Mouse (Mus musculus) kidney, adult 8-10 months (tissue): ENCODE data around the gene Cbln3.

Experiments used
- DNase-seq, 2 experiments: peaks; one replicate each; pipeline ENCODE4 v3.0.0; 2022

Cbln3 gene

DNA sequence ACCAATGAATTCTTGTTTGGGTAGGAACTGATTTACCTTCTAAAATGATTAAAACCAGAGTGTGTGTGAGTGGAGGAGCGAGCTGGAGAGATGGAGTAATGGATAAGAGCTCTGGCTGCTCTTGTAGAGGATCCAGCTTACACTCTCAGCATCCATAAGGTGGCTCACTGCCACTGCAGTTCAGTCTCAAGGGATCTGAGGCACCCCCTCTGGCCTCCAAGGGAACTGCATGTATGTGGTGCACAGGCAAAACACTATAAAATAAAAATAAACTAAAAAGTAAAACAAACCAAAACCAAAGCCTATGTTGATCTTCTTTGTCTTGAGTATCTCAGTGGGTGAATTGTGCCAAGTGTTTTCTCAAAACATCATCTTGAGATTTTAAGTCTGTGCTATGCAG, 4.6 kb downstream of the Cbln3 start:
- DNase-seq, result peak; percentile 77 to 87

DNA sequence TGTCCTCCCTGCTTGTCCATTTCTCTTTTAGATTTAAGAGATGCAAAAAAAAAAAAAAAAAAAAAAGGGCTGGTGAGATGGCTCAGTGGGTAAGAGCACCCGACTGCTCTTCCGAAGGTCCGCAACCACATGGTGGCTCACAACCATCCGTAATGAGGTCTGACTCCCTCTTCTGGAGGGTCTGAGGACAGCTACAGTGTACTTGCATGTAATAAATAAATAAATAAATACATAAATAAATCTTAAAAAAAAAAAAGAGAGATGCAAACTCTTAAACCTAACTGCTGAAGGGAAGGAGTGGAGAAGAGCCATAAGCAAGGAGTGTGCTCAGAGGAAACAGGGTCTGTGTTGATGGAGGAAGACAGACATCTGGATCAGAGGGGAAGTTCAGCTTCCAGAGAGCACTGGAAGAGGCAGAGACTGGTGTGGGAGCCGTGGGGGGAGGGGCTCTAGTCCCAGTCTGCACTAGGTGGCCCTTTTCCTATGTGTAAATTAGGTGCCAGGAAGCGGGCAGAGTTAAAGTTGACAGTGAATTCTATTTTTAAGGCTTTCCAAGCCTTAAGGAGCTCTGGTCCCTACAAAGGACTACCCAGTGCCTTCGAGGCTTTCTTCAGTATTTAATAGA, 5.8 kb downstream of the Cbln3 start:
- DNase-seq, result no peak

DNA sequence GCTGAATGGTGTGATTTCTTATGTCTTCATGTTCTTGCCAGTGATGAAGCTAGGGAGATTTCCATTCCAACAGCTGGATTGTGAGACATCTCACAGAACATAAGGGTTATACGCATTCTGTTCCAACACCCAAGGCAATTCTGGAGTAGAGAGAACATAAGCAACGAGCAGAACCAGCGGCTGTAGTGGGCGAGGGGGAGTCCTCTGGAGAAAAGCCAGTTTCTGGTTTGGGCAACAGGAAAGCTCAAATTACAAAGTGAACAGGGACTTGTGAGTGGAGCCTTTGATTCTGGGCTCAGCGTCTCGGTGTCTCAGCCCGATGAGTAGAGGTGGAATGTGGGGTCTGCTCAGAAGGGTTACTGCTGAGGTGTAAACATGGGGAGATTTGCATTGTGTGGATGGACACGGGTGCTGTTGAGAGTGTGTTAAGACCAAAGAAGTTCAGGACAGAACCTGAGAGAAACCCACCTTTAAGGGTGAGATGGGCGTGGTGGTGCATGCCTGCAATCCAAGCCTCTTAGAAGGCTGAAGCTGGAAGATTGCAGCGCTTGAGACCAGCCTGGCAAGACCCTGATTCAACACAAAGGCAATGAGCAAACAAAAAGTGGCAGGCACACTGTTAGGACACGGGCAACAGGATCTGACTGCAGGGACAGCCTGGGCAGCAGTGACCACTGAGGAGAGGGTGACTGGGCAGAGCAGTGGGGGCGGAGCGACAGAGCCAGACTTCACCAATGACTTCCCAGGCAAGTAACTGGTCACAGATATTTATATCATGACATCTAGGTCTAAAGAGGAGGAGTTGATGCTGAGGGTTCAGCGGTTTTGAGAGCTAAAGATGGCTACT, 6.5 kb downstream of the Cbln3 start:
- DNase-seq, result no peak

DNA sequence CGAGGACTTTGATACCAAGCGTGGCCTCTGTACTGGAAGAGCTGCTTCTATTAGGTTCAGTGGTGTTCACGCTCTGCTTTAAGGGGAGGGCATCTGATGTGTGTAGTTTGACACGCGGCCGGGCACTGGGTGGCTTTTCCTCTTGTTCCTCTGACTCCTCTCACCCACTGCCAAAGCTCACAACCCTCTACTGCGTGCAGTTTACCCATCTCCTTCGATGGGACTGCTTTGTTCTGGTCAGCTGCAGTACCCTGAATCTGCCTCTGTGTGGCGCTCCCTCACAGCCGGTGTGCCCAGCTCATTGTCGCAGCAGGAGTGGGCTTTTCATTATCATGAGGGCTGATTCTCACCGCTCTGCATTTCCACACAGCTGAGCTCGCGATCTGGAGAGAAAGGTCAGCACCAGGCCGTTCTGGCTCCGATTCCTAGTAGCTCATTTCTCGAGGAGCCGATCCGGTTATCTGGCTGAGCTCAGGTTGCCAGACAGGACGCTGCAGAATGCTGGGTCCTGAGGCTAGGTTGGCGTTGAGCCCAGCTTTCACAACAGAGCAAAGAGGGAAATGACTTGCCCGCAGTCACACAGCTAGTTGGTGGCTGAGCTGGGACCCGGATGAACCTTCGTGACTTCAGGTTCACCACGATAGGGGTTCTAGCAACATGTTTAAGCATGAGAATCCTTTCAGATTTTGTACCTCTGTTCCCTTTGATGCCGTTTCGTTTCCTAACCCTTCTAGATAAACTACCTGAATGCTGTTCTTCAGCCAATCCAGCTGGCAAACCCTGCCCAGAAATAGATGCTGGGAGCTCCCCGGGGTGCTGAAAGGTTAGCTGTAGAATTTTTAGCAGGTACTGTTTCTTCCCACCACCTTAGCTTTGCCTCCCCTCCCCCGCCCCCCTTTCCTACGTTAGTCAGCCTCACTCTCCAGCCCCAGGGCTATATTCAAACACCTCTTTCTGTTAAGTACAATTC, 10.2 kb downstream of the Cbln3 start:
- peak; percentile 52 to 72 for DNase-seq

DNA sequence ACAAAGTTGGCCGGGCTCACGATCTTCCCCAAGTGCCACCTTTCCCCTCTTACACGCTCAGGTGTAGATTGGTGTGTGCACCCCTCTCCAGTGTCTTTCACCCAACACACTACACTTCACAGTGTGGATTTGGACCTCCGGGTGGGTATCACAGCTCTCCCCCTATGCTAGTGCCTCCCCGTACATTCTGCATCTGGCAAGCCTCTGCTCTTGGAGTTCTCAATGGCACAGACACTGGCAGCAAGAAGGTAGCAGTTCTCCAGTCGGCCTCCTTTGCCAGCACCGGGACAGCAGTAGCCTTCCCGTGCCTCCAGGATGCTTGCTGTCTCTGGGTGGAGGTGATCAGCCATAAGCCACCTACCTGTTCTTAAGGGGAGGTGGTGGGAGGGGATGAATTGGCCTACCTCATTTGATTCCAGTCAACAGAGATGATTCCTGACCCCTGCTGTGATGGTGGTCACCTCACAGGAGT, 10.9 kb downstream of the Cbln3 start:
- no peak for DNase-seq

DNA sequence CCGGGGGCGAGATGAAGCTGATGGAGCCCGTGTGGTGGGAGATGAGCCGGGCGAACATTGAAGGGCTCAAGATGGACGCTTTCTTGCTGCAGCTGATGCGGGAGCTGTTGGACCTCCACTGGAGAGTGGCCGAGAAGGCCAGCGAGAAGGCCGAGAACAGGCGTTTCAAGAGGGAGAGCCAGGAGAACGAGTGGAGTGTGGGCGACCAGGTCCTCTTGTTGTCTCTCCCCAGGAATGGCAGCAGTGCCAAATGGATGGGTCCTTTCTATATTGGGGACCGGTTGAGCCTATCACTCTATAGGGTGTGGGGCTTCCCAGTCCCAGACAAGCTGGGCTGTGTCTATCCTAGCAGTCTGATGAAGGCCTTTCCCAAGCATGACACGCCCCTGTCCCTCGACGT, 11.6 kb downstream of the Cbln3 start:
- no peak for DNase-seq

DNA sequence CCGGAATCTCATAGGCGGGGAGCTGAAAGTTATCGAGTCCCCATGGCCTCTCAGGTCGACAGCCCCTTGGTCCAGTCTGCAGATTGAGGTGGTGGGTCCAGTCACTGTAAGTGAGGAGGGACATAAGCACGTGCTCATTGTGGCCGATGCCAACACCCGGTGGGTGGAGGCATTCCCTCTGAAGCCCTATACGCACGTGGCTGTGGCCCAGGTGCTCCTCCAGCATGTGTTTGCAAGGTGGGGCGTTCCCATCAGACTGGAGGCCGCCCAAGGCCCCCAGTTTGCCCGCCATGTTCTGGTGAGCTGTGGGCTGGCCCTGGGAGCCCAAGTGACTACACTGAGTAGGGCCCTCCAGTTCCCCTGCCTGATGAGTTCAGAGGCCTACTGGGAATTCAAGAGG, 12.2 kb downstream of the Cbln3 start:
- no peak for DNase-seq

DNA sequence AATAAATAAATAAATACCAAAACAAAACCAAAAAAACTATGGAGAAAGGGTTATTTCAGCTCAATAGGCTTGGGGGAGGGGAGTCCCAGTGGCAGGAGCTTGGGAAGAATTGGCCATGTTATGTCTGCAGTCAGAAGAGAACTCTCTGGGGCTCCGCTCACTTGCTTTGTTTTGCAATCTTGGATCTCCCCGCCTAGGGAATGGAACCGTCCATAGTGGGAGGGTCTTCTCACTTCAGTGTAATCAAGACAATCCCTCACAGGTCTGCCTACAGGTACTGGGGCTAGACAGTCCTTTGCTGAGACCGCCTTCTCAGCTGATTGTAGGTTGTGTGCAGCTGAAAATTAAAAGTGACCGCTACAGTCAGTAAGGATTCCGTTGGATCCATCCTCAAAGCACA, 14.7 kb downstream of the Cbln3 start:
- no peak for DNase-seq

DNA sequence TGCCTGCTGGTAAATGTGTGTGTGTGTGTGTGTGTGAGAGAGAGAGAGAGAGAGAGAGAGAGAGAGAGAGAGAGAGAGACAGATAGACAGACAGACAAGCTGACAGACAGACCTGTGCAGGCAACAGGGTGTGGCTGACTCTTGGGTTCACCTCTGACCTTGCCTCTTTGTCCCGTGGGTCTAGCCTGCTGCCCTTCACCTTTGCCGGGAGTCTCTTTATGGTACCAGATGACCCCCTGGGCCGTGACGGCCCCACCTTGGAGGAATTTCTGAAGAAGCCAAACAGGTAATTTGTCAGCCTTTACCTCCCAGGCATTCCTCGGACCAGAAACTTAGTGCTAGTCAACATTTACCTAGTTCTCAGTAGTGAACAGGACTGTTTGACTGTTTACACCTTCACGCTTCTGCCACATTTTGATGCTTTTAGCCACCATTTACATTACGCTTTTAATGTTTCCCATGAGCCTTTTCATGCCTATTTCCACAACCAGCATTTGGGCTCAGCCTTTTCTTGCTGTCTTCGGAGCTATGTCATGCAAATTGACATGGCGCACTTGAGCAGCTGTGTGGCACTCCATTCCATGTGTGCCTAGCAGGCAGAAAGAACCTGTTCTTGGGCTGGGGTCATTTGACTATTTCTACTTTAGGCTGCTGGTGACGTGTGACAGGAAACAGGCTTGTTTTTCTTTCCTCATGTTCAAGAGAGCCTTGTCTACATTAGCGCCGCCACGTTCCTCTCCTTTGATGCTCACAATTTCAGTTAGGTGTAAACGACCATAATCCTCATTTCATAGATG, 15.8 kb downstream of the Cbln3 start:
- no peak for DNase-seq

DNA sequence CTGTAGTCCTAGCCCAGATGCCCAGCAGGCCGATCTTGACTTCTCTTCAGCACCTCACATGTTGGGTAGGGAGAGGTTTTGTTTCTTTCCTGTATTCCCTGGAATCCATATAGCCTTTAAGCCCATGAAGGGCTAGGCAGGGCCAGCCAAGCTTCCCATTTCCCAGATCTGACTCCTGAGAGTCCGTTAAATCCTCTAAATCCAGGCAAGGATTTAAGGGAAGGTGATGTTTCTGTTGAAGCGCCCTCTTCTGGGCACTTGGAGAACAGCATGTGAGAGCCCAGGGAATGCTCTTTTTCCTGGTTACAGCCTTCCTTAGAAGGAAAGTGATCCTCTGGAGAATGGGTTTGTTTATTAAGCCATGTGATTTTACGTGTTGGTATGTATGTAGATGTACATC, 17.2 kb downstream of the Cbln3 start:
- peak in 1 of 2 experiments; percentile 67 for DNase-seq

DNA sequence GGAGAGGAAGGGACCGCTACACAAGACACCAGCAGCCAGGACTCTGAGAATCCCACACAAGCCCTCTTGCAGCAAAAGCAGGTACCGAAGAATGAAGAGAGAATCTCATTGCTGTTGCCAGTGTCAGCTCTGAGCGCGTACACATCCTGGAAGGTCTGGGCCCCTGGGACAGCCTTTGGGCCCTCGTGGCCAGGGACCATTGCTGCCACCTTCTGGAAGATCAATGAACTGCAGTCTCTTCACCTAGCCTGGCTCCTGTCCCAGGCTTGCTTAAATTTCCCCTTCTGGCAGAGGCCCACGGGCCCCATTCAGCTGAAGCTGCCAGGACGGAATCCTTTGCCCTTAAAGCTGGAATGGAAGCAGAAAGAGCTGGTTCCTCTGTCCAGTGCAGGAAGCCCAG, 20.4 kb downstream of the Cbln3 start:
- peak; percentile 70 to 83 for DNase-seq

DNA sequence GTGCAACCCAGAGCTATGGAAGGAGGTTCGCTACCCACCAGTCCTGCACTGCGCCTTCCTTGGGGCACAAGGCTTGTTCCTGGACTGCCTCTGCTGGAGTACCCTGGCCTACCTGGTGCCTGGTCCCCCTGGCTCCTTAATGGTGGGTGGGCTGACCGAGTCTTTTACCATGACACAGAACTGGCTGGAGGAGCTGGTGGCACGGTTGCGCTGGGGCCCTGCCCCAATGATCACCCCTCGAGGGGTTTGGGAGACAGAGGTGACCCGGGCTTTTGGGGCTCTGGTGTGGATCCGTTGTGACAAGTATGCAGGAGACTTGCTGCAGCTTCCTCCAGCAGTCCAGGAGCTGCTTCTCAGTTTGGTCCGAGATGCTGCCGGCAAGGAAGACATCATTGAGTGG, 21.2 kb downstream of the Cbln3 start:
- DNase-seq, result no peak

DNA sequence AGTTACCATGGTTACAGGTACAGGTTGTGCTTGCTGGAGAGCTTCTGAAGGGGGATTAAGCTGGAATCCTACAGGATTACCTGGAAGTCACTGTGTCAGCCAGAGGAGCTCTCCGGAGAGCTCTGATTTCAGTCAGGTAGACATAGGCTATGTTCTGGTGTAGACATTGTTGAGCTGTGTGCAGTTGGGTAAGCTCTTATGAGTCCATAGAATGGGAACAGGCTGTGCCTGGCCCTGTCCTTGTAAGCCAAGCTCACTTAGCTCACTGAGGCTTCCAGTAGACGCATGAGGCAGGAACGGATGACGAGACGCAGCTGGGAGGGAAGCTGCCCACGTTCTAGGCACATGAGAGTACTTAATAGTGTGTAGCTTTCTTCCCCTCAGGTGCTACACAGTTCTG, 22.0 kb downstream of the Cbln3 start:
- no peak for DNase-seq

DNA sequence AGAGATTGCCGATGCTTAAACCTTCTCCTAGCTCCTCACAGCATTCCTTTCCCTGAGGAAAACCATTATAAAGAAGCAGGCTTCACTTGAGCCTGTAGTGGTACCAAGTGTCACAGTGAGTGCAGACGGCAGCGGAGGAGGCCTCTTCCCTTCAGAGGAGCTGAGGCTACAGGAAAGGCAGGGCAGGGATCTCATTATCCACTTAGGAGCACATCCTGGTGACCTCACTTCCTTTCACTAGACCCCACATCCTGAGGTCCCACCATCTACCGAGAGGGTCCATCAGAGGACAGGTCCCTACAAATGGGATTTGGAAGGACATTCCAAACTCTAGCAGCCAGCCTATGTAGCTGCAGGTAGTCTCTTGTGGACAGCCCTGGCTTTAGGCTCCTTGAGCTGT, 26.6 kb downstream of the Cbln3 start:
- DNase-seq, result no peak

DNA sequence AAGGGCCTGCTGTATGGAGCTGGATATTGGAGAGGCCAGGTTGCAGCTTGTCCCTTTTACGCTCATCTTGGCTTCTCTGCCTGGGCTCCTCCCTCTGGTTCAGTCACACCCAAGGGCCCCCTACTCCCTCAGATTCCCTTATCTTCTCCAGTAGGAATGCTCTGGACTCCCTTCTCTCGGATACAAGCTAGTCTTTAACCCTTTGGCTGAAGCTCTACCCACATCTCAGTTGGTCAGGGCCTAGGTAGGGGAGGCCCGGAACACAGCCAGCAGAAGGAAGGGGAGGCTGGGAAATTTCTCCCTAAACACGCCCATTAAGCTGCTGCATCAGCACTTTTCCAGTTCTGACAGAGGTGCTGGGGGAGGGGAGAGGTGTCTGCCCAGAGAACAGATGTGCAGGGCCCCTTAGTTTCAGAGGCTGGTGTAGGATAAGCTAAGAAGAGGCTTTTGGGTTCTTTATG, 29.1 kb downstream of the Cbln3 start:
- peak; percentile 21 to 25 for DNase-seq

DNA sequence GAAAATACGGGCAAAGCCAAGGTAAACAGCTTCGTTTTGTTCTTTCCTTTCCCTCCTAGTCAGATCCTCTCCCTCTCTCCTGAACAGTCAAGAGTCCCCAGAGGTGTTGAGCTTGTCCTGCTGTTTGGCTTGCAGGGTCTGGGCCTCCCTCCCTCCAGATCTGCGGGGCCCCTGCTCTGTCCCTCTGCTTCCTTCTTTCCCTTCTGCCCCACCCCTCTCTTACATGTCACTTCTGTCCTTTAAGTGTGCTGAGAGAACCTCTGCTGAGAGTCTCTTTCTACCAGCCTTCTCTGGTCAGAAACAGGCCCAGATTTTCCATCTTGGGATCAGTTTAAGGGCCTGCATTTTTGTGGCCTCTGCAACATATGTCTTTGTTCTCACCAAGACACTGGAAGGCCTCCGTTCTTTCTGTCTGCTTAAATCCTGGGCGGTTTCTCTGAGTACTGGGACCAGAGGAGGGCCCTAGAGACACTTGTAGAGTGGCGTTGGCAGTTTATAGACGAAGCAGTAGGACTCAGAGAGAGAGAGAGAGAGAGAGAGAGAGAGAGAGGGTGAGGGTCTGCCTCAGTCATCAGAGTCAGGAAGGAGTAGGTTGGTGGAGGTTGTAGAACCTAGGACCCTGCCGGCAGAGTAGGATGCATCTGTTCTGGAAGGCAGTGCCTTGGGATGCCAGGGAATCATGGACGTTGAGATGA, 29.6 kb downstream of the Cbln3 start:
- no peak for DNase-seq

DNA sequence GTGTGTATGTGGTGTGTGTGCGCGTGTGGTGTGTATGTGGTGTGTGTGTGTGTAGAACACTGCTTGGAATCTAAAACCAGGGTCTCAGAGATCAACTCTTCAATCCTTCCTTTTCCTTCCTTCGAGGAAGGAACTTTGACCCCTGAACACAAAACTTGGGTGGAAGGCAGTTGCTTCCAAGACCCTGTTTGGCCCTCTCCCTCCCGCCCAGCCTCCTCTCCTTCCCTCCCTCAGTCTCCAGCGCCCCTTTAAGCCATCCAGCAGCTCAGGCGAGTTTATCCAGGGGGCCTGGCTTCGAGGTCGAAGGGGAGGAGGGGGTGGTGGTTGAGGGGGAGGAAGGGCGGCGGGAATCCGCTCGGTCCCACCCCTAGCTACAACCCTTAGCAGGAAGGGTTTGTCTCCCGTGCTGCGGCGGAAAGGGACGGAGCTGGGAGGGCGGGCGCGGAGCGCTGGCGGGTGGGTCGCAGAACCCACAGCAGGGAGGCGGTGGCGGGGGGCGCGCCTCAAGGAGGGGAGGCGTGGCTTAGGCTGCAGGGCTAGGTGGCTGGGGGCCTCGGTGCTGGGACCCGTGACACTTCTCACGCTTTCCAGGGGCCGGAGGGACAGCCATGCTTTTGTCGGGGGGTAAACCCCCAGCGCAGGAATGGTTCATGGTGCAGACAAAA, 30.4 kb downstream of the Cbln3 start, which contains the start of gene Nynrin:
TSS of gene Nynrin (plus strand) at position 390 of the 665 bp plus-strand sequence.
- peak; percentile 28 to 35 for DNase-seq

DNA sequence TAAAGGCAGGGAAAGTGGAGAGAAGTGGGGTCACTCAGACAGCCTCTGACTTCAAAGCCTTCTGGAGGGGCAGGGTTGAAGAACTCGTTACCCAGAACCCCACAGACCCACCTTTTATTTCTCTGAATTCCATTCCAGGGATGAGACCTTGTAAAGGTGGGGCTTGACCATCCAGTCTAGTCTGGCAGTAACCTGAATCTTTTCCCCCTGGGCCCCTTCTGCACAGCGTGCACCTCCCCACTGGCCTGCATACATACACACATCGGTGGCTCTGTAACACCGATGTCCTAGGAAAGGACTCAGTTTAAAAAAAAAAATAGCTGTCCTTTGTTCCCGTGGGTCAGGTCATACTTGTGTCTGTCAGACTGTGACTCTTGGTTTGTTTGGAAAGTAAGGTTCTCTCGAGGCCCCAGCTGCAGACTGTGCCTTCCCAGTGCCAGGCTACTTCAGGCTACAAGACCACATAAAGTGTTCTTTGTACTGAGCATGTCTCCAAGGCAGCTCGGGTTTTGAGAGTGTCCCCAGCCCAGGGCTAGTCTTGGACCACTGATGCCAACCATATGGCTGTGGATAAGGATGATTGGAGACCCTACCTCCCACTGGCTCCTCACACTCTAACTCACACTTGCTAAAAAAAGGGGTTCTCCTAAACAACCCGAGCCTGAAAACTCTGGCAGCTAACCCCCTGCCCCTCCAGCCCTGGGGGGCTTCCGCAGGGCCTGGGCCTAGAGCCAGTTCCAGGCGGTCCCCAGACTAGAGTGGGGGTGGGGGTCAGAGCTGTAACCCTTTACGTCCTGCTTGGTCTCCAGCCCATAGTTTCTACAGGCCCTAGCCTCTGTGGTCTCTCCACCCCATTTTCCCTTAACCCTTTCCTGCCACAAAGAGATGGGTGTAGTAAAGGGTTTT, 31.3 kb downstream of the Cbln3 start:
- no peak for DNase-seq

DNA sequence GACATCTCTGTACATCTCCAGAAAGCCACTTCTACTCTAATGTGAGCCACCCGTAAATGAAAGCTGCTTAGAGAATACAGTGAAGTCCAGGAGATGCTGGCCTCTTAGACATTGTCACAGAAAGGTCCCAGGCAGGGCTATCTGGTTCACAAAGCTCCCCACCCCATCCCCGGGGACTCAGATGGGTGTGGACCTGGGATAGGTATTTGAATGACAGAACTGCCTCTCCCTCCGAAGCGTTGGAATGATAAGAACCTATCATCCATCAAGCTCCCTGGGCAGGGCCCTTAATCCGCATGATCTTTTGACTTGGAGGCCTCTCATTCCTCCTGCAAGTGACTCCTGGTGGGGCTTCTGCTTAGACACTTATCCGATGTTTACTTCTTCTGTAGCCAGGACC, 33.3 kb downstream of the Cbln3 start:
- no peak for DNase-seq
